Mouse (Mus musculus): ENCODE data around the gene Gucy2g.

DNA sequence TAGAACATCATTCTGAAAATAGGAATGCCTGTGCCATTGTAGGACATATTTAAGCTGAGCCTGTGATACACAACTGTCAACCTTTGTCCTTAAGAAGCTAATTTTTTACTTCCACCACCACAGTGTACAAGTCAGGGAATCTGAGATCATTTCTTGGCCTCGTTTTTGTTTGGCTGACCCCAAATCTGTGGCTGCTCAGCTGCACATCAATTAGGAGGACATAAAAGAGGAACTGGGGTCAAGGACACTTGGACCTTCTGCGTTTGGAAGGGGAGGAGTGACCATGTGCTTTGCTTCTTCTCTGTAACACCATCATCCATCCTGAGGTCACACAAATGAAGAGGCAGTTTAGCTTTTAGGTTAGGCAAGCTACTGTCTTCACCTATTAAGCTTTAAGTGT lies 5.0 kb downstream of the Gucy2g start:
- TF ChIP-seq TAL1 (IDR thresholded peaks at IDR 0.05; ENCODE audit: low read length) (no peak), GATA1 (IDR thresholded peaks at IDR 0.05; ENCODE audit: low read length) (no peak)

Measured in erythroblast, embryonic 14.5 days (primary cell).